Mouse (Mus musculus) liver, embryonic 14.5 days (tissue): ENCODE results near the gene Rbm6. TPM values are rescaled to one million over a fixed set of nuclear protein-coding genes. Genes with fewer than 3 reads are reported as not detected.

ENCODE experiments used
- ATAC-seq: fragments of 200-750 bp; cut with Nextera tagmentation; 2 replicates; pipeline ENCODE4 v1.8.0; 2017; ENCODE audit warnings: moderate number of reproducible peaks, mild to moderate bottlenecking, moderate library complexity; ENCODE audit not compliant: insufficient read depth
- DNase-seq, 3 experiments: peaks; one replicate each; pipeline ENCODE4 v3.0.0-alpha.2; 2012 to 2013; ENCODE audit warnings: low read depth in 3 of 3, low spot score in 3 of 3
- H3K27ac ChIP-seq: fragments of 300-500 bp; sonication (generic); 2 replicates; pipeline ENCODE4 v1.5.1; 2014; ENCODE audit warnings: moderate library complexity, mild to moderate bottlenecking, control low read depth, inconsistent platforms
- H3K27me3 ChIP-seq: fragments of 300-500 bp; sonication (generic); 2 replicates; pipeline ENCODE4 v1.6.1; 2014; ENCODE audit warnings: mild to moderate bottlenecking, low read length, moderate library complexity; ENCODE audit not compliant: control insufficient read depth, insufficient read depth
- H3K36me3 ChIP-seq: fragments of 300-500 bp; sonication (generic); replicated peaks from 2 replicates; pipeline ENCODE4 v1.6.1; 2014; ENCODE audit warnings: low read depth; ENCODE audit not compliant: control insufficient read depth, insufficient read depth
- H3K4me1 ChIP-seq, 2 experiments: fragments of 200-500 bp in 1 of 2; fragments of 300-500 bp in 1 of 2; sonication (generic) in 1 of 2; replicated peaks; 2 replicates each; pipeline ENCODE4 v1.6.1; 2012 to 2014; ENCODE audit warnings: antibody characterized with exemption in 1 of 2, inconsistent platforms in 1 of 2, low read length in 1 of 2; ENCODE audit not compliant: control insufficient read depth in 2 of 2, insufficient read depth in 2 of 2
- H3K4me2 ChIP-seq: fragments of 300-500 bp; sonication (generic); 2 replicates; pipeline ENCODE4 v1.6.1; 2014; ENCODE audit warnings: low read depth, mild to moderate bottlenecking, control low read depth, moderate library complexity
- H3K4me3 ChIP-seq, 2 experiments: fragments of 200-500 bp in 1 of 2; fragments of 300-500 bp in 1 of 2; sonication (generic) in 1 of 2; 2 replicates each; pipeline ENCODE4 v1.5.1; 2012 to 2014; ENCODE audit warnings: low read depth in 2 of 2, low read length in 2 of 2, mild to moderate bottlenecking in 2 of 2, control low read depth in 1 of 2, inconsistent platforms in 1 of 2, moderate library complexity in 1 of 2; ENCODE audit not compliant: insufficient read depth in 1 of 2
- H3K9ac ChIP-seq: fragments of 300-500 bp; sonication (generic); replicated peaks from 2 replicates; pipeline ENCODE4 v1.6.1; 2014; ENCODE audit warnings: mild to moderate bottlenecking, control low read depth, moderate library complexity
- H3K9me3 ChIP-seq: fragments of 300-500 bp; sonication (generic); 2 replicates; pipeline ENCODE4 v1.6.1; 2016; ENCODE audit warnings: low read length, mixed read lengths; ENCODE audit not compliant: control insufficient read depth
- CTCF ChIP-seq: IDR thresholded peaks from 2 replicates; pipeline ENCODE4 v1.5.1; 2016; ENCODE audit warnings: antibody characterized with exemption, low read depth, control low read depth
- EP300 ChIP-seq: IDR thresholded peaks from 2 replicates; pipeline ENCODE4 v1.6.1; 2016; ENCODE audit warnings: antibody characterized with exemption, low read depth
- WGBS: fragments of 180-500 bp; shearing (Covaris S2); extraction: QIAGEN DNeasy Blood & Tissue Kit; methylation state at CpG from one replicate; pipeline ENCODE4 v1.1.7; 2014; ENCODE audit not compliant: insufficient replicate concordance; 5-methylcytosine and 5-hydroxymethylcytosine counted together
- polyA plus RNA-seq, 2 experiments: library from polyadenylated mRNA; depleted of rRNA in 1 of 2; stranded (reverse) in 1 of 2; unstranded in 1 of 2; fragments of >200 nt; fragmentation: Nextera tagmentation in 1 of 2; extraction: Ambion mirVana in 1 of 2; gene quantifications; 2 replicates each; pipeline versions ENCODE4 v1.2.1 to v1.2.3; 2012 to 2014

Rbm6 gene
- polyA plus RNA-seq, 2 experiments, result 18.9 to 20.9 TPM

DNA sequence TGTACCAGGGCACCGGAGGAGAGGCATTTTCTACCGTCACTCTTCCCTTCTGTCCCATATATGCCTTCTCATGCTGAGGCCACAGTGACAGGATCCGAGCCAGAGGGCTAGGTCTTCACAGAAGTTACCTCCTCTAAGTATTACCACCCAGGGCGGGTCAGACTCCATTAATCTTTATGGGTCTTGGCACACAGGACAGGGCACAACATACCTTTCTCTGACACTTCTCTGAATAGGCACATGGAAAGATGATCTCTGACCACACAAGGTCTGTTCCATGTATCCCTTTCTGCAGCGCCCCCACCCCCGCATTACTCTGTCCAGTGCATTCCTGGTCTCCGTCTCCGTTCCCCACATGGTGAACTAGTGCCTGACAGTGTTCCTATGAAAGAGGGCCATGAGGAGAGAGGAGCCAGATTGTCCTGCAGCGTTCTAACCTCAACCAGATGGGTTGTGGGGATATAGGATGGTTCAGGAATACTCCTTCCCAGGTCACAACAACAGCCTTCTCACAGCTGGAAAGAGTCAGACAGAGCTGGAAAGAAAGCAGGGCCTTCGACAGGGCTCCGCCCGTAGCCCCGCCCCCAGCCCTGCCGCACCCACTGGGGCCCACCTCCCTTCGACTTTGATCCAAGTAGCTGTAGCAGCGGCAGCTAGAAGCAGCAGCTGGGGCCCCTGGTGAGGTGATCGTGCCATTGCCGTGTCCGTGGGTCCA, 33.4 kb upstream of the Rbm6 start, which contains the start of gene Mst1r:
Mst1r (plus strand) TSS at position 622 of the 715 bp plus-strand sequence.
- Histone ChIP-seq H3K27ac (no peak within 1 kb of the TSS), H3K27me3 (no peaks in the 10 kb centered on the region), H3K4me2 (peak within 1 kb of the TSS; percentile 58), H3K9me3 (no peaks in the 10 kb centered on the region), H3K4me1 (peaks cover 7 to 12% of the 10 kb centered on the region in 2 experiments), H3K9ac (no peak within 1 kb of the TSS), H3K36me3 (no peaks in the 10 kb centered on the region), H3K4me3 (peak within 1 kb of the TSS; percentile 30 to 35)
- 27% methylated on average over 19 of the region's 19 CpGs for WGBS
- DNase-seq, result peak; percentile 38 to 50 (median 47)
- TF ChIP-seq CTCF, result no peak
- TF ChIP-seq EP300, result no peak
- peak; percentile 68 for ATAC-seq

DNA sequence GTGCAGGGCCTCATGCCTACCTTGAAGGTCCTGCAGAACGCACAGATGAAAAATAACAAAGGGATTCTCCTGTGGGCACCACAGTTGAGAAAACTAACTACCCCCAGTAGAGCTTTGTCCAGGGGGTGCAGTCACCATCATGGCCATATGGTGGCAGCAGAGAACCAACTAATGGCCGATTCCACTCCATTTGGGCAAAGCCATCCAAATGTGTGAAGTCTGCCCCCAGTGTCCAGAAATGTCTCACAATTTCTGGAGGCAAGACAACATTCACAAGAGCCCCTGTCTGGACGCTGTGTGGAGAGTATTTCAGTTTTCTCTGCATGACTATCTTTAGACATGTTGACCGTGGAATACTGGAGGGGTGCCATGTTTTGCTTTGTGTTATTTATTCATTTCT, 31.7 kb upstream of the Rbm6 start:
- Histone ChIP-seq H3K27me3 (peaks cover 3% of the 10 kb centered on the region), H3K9me3 (no peaks in the 10 kb centered on the region), H3K4me2 (no peak overlapping the region), H3K9ac (no peak overlapping the region), H3K36me3 (no peaks in the 10 kb centered on the region), H3K4me1 (peaks cover 7 to 12% of the 10 kb centered on the region in 2 experiments), H3K27ac (no peak overlapping the region), H3K4me3 (no peak overlapping the region)
- WGBS, result under 1% methylated on average over 4 of the region's 4 CpGs
- no peak for TF ChIP-seq EP300
- TF ChIP-seq CTCF, result peak; percentile 97
- ATAC-seq (peak; percentile 41; the same call in 1 of the 2 replicates), DNase-seq (peak; percentile 71 to 78 (median 78))

DNA sequence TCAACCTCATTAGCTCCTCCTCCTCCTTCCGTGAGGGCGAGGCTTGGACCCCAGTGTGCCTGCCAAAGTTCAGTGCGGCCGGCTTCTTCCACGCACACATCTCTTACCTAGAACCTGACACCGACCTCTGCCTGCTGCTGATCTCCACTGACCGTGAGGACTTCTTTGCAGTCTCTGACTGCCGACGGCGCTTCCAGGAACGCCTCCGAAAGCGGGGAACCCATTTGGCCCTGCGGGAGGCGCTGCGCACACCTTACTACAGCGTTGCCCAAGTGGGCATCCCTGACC, 28.5 kb upstream of the Rbm6 start:
- Histone ChIP-seq H3K9ac (no peak overlapping the region), H3K9me3 (no peaks in the 10 kb centered on the region), H3K4me1 (peaks cover 3 to 6% of the 10 kb centered on the region in 2 experiments), H3K36me3 (no peaks in the 10 kb centered on the region), H3K4me2 (no peak overlapping the region), H3K27me3 (peaks cover 3% of the 10 kb centered on the region), H3K27ac (no peak overlapping the region), H3K4me3 (no peak overlapping the region)
- DNase-seq (no peak), ATAC-seq (no peak)
- WGBS, result 39% methylated on average over 17 of the region's 17 CpGs
- no peak for TF ChIP-seq EP300
- TF ChIP-seq CTCF, result no peak

DNA sequence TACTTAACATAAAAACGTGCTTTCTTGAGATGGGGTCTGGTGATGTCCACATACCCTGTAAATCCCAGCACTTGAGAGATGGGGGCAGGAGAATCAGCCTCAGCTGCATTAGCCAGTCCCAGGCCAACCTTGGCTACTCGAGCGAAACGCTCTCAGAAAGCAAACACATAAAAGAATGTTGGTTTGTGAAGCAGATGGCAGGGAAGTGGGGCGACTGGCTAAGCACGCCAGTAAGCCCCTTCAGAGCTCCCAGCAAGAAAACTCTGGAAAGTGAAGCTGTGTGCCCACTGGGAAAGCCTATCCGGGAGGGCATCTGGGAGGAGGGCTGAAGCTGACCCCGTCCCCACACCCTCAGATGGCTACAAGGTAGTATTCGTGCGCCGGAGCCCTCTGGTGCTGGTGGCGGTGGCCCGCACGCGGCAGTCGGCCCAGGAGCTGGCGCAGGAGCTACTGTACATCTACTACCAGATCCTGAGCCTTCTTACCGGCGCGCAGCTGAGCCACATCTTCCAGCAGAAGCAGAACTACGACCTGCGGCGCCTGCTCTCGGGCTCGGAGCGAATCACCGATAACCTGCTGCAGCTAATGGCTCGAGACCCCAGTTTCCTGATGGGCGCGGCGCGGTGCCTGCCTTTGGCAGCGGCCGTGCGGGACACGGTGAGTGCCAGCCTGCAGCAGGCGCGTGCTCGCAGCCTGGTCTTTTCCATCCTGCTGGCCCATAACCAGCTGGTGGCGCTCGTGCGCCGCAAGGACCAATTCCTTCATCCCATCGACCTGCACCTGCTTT, 28.0 kb upstream of the Rbm6 start:
- Histone ChIP-seq H3K27ac (no peak overlapping the region), H3K27me3 (peaks cover 3% of the 10 kb centered on the region), H3K4me2 (peak overlapping the region; percentile 52), H3K4me3 (peak overlapping the region in 1 of 2 experiments; percentile 23; a peak in 1 of 4 replicates), H3K9ac (peak overlapping the region; percentile 3; the same call in 1 of the 2 replicates), H3K36me3 (no peaks in the 10 kb centered on the region), H3K9me3 (no peaks in the 10 kb centered on the region), H3K4me1 (peaks cover 0 to under 1% of the 10 kb centered on the region in 2 experiments; a peak in 1 of 4 replicates)
- DNase-seq (peak in 1 of 3 experiments; percentile 39), ATAC-seq (peak; percentile 46; the same call in 1 of the 2 replicates)
- TF ChIP-seq EP300, result no peak
- TF ChIP-seq CTCF, result peak; percentile 83
- 20% methylated on average over 44 of the region's 44 CpGs for WGBS

DNA sequence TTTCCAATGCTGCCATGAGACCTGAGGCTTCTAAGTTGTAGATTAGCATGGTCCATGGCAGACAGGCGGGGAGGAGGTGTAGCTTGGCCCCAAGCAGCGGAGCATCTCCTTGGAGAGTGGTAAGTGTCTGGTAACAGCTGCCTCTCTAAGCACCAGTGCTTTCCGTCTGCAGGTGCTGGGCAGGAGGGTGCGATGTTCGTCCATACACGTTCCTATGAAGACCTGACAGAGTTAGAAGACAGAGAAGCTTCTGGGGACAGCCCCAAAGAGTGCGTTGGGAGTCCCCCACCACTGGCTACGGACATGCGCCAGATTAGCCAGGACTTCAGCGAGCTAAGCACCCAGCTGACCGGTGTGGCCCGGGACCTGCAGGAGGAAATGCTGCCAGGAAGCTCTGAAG, 26.8 kb upstream of the Rbm6 start:
- DNase-seq (no peak), ATAC-seq (no peak)
- WGBS, result 63% methylated on average over 12 of the region's 12 CpGs
- Histone ChIP-seq H3K27me3 (peaks cover 3% of the 10 kb centered on the region), H3K4me2 (no peak overlapping the region), H3K9me3 (no peaks in the 10 kb centered on the region), H3K4me1 (no peaks in the 10 kb centered on the region), H3K4me3 (no peak overlapping the region), H3K36me3 (no peaks in the 10 kb centered on the region), H3K9ac (no peak overlapping the region), H3K27ac (no peak overlapping the region)
- TF ChIP-seq EP300 (no peak), CTCF (no peak)
